Mouse (Mus musculus) cerebellum, postnatal 36 days (tissue): ENCODE measurements around the gene Rpgrip1.
"Not testable (repeated sequence)": the region's sequence is repeated elsewhere in the genome, so short reads cannot be mapped to it uniquely, and the experiment has no call there.

Source experiments
- DNase-seq, 2 experiments: peaks; one replicate each; pipeline ENCODE4 v3.0.0; 2021 to 2022; ENCODE audit warnings: mixed read lengths in 2 of 2

Rpgrip1 gene

DNA sequence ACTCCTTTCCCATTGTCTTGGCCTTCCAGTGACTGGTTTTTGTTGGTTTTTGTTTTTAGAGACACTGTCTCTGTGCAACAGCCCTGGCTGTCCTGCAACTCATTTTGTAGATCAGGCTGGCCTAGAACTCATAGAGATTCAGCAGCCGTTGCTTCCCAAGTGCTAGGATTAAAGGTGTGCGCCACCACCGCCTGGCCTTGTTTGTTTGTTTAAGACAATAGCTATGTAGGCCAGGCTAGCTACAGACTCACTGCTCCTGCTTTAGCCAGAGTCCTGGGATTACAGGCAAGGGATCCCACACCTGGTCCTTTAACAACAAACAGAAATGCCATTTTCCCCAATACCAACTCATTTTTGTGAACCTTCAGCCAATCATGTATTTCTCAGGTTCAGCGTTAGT is at the start of gene Rpgrip1:
Rpgrip1 (plus strand) TSS at position 359 of the 400 bp plus-strand sequence.
- DNase-seq, result no peak

DNA sequence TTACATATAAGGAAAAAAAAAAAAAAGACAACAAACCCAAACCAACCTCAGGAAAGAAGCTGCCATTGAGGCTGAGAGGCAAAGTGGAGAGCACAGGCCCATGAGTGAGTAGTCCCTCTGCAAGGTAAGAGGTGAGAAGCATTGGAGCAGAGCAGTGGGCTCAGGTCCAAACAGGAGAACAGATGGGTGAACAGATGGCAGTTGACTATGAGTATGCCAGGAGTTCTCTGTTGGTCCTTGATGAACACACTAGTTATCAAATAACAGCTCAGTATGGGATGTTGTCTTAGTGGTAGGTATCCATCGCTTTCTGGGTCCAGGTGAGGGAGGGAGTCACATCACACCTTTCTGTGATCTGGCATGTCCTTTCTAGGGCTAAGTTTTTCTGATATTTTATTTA is 49.7 kb upstream of the Rpgrip1 start:
- DNase-seq, result peak; percentile 97 to 99

DNA sequence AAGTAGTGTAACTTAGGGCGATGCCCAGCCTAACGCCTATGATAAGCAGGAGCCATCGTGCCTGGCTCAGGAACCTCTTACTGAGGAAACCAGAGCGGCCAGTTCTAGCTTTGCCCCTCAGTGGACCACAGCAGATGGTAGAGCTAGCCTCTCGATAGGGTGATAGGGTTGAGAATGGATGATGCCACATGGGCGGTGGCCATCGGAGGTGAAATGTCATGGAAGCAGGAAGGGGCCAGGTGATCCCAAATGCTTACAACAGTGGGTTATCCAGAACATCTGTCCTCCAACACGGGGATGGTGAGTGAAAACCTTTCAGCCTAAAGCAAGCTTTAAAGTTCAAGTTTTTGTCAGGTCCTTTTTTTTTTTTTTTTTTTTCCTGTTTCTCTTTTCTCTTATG is 48.7 kb upstream of the Rpgrip1 start:
- peak; percentile 48 to 49 for DNase-seq

DNA sequence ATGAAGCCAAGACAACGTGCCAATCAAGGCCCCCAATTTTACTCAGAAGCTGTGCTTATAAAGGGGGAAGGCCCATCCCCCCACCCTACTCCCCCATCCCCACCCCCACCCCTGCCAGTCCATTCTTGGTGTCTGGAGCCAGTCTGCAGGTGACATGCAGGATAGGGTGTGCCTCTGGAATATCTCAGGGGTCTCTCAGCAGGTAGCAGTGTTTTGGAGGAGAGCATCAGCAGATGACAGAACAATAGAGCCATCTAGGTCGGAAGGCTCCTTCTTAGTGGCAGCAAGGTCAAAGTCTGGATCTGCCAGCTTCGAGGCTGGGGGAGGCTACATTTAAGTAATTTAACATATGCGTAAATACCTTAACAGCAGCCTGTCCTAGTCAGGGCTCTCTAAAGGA is 44.4 kb upstream of the Rpgrip1 start:
- DNase-seq, result no peak

DNA sequence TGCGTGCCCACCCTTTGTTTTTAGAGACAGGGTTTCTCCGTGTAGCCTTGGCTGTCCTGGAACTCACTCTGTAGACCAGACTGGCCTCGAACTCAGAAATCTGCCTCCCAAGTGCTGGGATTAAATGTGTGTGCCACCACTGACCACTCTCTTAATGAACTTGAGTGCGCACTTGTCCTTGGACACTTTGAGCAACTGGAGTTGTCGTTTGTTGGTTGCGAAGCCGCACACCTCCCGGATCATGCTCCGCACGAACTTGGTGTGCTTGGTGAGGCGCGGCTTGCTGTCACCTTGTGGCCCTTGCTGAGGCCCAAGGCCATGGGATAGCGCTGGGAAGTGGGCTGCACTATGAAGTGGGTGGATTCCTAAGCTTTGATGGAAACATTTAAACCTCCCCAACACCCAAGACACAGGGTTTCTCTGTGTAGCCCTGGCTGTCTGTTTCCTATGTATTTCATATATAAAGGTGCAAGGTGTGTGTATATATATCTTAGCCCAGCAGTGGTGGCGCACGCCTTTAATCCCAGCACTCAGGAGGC is 38.8 kb upstream of the Rpgrip1 start:
- DNase-seq, result no peak

DNA sequence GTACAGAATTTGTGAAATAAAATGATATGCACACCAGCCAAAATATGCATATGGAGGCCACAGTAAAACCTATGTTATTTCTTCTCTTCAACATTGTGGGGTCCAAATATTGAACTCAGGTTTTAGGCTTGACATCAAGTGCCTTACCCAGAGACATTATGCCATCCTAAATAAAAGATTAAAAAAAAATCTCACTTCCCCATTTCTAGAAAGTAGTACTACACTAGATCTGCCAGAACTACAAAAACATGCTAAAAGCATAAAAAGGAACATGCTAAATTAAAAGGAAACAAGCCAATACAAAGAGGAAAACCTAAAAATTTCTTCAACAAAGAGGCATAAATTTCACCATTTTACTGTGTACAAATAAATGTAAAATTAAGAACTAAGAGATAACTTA is 27.4 kb upstream of the Rpgrip1 start:
- no peak for DNase-seq

DNA sequence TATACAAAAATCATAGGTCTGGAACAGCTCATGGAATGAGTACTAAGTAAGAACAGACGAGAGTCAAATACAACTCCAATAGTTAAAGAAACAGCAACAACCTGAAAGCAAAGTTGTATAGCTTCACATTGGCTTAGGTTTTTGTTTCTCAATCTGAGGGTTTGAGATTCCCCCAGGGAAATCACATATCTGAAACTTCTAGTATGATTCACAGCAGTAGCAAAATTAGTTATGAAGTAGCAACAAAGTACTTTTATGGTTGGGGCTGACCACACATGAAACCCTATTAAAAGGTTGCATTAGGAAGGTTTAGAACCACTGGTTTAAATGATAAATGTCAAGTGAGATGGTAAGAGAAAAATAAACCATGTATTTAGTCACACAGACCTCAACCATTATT is 16.0 kb upstream of the Rpgrip1 start:
- DNase-seq, result no peak

DNA sequence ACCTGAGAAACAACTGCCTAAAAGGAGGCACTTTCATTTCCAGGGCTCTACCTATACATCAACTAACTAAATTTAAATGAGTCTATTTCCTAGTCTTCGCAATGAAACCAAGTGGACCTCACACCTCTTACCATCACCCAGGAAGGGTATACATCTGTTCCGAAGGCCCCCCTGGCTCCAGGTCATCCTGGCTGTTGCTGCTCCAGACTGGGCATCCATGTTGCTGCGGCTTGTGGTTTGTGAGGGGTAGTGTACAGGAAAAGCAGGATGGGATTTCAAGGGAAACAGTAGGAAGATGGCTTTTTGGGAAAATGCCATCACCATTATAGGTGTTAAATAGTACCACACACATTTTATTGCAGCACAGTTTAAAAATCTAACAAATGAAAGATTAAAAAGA is 13.3 kb upstream of the Rpgrip1 start:
- not testable (repeated sequence) for DNase-seq

DNA sequence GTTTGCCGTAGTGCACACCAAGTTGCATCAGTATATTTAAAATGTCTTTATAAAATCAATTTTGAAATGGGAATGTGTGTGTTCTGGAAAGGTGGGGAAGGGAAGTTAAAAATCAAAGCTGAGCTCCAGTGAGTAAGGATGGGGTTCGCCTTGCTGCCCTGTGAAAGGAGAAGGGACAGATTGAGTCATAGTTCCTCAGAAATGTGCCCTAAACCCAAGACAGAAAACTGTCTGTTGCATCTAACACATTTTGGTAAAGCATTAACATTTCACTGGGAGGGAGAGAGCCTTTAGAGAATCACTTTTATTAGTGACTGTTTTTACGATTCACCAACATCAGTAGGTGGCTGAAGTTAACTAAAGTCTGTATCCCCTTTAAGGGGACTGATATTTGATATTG is 12.1 kb upstream of the Rpgrip1 start:
- not testable (repeated sequence) for DNase-seq

DNA sequence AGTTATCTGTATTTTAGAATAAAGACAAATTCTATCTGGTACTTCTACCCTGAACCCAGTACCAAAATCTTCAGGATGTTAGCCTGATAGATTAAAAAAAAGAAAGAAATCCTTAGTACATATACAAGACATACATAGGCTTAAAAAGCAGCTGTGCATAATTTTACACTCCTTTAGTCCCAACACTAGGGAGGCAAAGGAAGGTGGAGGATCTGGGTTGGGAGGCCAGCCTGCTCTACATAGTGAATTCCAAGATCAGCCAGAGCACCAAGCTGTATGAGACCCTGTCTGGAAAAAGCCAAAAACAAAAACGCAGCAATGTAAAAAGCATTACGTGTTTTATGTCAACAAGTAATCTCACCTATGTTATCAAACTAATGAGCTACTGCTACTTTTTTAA is 10.9 kb upstream of the Rpgrip1 start:
- DNase-seq, result no peak

DNA sequence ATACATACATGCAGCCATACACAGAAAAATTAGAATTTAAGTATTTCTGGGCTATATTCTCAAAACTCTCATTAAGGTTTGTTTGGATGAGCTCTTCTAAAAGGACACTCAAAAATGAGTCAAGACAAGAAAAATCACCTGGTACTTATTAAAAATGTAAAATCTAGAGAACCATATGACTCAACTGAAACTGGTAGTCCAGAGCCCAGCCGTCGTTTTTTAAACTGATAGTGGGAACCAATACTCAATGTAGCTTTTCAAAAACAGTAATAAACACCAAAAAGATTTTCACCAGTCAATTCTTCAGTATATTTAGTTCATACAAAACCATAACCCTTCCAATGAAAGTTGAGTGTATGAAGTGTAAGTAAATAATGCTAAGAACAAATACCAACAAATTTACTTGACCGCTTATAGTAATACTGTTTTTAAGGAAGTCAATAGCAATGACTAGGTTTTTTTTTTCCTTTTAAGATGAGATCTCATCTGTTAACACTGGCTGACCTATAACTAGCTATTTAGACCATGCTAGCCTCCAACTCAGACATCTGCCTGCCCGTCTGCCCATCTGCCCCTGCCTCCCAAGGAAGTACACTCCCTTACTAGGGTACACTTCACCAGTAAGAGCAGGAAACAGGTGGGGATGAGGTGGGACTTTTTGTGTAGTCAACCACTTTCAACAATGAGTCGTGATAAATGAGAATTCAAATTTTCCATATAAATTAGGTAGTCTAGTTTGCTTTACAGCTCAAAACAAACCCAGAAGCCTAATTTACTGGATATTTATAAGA is 10.1 kb upstream of the Rpgrip1 start:
- DNase-seq, result no peak

DNA sequence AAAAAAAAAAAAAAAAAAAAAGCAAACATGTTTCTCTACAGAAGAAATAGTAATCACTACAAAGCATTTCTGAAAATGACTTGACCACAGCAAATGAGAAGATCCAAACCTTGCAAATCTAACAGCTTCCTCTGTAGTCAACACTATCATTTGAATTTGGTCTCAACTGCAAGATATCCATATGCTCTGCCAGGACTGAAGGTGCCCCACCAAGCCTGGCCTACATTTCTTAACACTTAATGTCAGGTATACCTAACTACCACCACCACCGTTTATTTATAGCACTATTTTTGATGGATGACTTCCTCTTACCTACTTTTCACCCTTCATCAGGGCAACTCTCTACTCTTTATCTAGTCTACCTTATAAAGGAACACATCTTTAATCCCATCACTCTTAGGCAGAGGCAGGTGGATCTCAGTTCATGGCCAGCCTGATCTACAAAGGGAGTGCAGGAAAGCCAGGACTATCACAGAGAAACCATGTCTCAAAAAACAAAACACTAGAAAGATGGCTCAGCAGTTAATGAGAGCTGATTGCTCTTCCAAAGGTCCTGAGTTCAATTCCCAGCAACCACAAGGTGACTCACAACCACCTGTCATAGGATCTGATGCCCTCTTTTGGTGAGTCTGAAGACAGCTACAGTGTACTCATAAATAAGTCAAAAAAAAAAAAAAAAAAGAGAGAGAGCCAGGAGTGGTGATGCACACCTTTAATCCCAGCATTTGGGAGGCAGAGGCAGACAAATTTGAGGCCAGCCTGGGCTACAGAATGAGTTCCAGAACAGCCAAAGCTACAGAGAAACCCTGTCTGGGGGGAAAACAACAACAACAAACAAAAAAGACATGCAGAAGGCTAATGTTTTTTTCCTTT is 9.0 kb upstream of the Rpgrip1 start:
- no peak for DNase-seq

DNA sequence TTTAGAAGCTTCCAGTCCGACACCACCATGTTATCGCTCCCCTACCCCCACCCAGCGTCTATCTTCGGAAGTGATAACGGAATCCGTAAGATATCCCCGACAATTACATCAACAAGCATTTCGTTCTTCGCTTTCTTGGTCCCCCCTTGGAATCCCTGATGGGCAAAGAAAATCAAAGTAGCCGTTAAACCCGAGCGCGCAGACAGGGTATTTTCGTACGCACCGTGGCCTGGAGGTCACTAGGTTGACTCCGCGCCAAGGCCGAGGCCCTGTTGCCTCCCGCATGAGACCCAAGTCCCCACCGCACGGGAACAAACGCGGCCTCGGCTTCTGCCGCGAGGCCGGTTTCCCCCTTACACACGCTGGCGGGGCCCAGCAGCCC is 7.0 kb upstream of the Rpgrip1 start:
- DNase-seq, result no peak

DNA sequence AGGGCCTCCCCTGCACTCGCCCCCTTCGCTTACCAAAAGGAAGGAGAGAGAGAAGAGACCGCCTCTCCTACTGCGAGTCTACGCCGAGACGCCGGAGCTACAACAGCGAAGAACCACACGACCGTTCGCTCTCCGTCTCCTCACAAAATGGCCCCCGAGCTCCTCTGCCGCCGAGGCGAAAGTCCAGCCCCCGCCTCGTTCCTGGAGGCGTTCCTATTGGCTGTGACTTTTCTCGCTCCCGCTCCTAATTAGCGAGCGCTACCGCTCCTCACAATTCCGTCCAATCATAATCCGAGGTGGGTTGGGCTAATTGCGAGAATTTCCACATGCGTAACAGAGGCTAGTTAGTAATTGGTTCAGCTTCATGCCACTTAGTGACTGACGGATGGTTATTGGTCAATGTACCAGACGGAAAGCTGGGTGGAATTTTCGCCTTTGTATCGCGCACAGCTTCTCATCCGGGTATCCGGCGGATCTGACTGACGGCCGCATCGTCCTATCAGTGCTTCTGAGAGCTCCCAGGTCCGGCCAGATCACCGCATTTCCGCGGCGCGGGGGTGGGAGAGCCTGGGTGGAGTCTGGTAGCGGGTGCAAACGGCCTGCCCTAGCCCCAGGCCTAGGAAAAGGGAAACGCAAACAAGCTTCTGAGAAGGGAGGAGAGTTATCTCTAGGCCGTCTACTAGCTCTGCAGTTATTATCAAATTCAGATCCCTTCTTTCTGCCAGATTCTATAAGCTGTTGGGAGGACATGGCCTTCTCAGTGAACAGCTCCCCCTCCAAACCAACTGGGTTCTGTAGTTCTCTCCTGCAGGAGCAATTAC is 6.4 kb upstream of the Rpgrip1 start, which contains the start of gene Hnrnpc:
Hnrnpc (minus strand) TSS at position 173 of the 821 bp plus-strand sequence.
- peak; percentile 100 for DNase-seq

DNA sequence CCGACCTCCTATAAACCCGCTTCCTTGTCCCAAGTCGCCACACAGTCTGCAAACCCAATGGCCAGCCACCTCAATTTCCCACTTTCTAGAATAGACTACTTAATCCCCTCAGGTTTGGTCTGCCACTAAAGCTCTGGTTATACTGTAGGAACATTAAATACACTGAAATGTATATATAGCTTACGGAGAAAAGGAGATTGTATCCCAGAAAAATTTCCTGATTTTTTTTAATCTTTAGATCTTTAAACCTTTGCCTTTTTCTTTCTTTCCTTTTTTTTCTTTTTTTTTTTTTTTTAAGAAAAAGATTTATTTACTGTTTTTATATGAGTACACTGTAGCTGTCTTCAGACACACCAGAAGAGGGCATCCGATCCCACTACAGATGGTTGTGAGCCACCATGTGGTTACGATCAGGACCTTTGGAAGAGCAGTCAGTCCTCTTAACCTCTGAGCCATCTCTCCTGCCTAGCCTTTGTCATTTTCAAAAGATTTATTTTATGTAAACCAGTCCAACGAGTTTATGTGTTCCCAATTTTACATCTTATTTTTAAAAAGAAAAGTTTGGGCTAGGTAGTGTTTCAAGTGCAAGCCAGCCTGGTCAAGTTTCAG is 5.7 kb upstream of the Rpgrip1 start:
- no peak for DNase-seq

DNA sequence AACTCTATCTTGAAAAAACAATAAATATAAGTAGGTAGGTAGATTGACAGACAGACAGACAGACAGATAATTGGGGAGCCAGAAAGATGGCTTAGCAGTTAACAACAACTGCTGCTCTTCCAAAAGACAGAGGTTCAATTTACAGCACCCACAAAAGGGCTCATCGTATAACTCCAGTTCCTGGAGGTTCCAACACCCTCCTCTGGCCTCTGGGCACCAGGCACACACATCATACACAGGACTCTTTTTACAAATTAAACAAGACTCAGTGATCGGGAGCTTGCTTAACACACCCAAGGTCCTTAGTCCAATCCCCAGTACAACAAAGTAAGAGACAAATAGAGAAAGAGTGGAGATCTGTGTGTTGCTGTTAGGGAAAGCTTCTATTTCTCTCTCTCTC is 5.2 kb upstream of the Rpgrip1 start:
- DNase-seq, result no peak

DNA sequence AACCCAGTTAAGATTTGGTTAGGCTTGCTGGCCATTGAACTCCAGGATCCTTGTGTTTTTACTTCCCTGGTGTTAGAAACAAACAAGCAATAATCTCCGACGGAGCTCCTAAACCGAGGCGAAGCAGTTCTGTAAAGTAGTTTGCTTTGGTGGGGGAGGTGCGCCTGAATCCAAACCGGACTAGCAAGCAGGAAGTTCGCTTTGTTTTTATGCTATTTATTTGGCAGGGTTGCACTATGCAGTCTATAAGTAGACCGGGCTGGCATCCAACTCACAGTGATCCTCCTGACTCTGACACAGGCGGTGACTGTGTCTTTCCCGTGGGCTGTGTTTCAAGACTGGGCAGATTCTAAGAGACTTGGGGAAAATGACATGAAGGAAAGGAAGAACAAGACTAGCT is 3.8 kb upstream of the Rpgrip1 start:
- DNase-seq, result peak; percentile 66 to 77

DNA sequence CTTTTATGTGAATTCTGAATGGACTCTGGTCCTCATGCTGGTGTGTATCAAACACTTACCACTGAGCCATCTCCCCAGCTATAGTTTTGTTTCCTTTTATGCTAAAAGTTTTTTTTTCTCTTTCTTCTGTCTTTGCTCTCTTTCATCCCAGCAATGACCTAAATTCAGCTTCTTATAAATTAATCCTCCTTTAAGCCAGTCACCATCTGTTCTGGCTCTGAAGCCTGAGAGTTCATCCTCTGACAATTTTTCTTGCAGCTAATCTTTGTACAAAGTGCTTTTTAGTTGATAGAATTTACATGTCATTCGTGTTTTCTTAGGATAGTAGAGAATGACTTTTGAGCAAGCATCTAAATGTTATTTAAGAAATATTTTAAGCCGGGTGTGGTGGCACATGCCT is 2.5 kb upstream of the Rpgrip1 start:
- DNase-seq, result no peak

DNA sequence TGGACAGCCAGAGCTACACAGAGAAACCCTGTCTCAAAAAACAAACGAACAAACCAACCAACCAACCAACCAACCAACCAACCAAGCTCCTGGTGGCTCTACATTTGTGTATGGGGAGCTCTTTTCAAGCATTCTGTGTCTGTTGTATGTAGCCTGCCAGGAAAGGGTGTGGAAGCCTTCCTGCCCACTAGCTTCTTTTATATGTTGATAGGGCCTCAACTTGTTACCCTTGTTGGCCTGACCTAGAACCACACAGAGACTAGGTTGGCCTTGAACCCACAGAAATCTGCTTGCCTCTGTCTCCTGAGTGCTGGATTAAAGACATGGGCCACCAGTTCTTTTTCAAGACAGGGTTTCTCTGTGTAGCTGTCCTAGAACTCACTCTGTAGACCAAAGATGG is 3.6 kb downstream of the Rpgrip1 start:
- DNase-seq, result no peak

DNA sequence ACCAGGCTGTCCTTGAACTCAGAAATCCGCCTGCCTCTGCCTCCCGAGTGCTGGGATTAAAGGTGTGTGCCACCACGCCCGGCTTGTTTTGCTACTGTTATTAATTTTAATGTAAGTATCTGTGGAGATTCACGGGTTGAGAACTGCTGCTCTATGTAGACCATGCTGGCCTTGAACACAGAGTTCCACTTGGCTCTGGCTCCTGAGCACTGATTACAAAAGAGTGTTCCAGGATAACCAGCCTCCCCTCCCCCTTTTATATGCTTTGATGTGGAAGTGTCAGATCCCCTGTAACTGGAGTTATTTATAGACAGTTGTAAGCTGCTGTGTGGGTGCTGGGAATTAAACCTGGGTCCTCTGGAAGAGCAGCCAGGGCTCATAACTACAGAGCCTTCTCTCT is 6.7 kb downstream of the Rpgrip1 start:
- no peak for DNase-seq

DNA sequence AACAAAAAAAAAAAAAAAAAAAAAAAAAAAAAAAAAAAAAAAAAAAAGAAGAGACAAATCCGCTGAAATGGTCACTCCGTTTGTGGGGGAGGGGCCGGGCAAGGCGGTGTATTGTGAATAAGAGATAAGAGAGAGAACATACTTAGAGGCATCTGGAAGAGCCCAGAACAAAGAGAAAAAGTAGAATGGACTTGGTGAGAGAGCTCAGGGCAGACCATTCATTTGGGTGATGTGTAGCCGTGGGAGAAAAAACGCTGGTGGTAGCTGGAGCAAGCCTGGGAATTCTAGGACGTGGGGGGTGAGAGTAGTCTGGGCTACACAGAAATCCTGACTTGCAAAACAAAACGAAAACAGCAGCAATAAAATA is 7.9 kb downstream of the Rpgrip1 start:
- DNase-seq, result no peak

DNA sequence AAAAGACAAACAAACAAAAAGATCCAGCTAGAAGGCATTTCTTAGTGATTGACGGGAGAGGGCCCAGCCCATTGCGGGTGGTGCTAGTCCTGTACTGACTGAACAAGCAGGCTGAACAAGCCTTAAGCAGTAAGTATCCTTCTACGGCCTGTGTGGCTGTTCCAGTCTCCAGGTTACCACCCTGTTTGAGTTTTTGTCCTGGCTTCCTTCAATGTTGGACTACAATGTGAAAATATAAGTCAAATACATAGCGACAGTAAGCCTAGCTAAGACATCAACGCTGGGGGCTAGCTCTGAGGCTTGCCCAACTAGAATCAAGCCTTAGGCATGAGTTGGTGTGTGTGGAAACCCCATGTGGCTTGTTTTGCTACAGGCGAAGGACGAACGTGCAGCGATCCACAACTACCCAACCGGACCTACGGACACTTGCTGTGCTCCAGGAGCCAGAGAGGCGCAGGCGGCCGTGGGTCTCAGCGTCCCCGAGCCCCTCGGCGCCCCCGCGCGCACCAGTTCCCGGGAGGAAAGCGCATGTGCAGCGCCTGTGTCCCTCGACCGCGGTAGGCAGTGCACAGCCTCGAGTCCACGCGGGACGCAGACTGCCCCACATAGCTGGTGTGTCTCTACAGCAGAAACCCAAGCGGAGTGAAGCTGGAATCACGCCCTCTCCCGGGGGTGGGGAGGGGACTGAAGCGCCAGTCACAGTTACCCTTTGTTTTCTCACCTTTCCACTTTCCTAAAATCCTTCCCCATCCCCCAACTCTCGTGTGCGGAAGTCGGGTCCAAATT is 8.5 kb downstream of the Rpgrip1 start:
- peak; percentile 65 to 70 for DNase-seq
